Mouse (Mus musculus) liver, adult (tissue): Measurements from ENCODE around the gene Npas3.

Experiments used
- GATA4 ChIP-seq: IDR thresholded peaks from 2 replicates; pipeline ENCODE4 v1.6.1; 2014; ENCODE audit warnings: mild to moderate bottlenecking, low read length; ENCODE audit not compliant: insufficient replicate concordance

Gene Npas3

DNA sequence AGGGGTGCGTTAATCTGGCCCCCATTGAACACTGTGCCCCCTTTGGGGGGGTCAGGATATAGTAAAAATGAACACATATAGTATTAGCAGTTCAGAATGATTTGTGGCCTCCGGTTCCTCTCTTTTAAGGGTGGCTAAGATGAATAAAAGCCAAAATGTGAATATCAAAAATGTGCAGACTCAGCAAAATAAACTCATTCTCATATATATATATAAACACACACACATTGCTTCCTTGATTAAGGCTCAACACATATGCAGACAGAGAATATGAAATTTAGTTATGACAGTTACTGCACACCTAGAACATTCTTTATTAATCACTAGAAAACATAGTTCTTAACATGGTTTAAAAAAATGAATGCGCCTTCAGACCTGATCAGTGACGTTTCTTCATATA is 430.7 kb downstream of the Npas3 start:
- no peak for TF ChIP-seq GATA4

DNA sequence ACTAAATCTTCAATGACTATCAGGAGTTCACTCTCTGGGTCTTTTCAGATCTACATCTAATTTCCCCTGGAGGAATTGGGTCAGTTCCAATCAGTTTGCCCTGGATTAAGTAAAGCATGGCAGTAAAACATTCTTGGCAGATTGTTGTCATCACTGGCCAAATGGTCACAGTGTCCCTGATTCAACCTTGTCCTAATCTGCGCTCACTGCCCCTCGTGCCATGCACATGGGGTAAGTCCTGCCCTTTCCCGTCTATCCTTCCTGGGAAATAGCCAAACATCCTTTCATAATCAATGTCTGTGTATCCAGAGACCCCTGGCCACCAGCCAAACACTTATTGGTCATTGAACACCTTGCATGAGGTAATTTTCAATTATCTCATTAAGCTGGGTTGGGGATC is 432.0 kb downstream of the Npas3 start:
- TF ChIP-seq GATA4 = no peak

DNA sequence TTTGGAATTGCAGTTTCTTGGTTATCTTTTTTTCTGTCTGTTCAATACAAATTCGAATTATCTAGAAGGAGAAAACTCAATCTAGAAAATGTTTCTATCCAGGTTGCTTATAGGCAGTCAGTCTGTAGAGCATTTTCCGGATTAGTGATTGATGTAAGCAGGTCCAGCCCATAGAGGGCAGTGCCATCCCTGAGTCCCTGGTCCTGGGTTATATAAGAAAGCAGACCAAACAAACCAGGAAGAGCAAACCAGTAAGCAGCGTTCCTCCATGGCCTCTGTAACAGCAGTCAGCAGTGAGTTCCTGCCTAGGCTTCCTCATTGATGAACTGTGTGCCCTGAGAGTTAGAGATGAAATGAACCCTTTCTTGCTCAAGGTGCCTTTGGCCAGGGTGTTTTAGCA is 433.6 kb downstream of the Npas3 start:
- no peak for TF ChIP-seq GATA4

DNA sequence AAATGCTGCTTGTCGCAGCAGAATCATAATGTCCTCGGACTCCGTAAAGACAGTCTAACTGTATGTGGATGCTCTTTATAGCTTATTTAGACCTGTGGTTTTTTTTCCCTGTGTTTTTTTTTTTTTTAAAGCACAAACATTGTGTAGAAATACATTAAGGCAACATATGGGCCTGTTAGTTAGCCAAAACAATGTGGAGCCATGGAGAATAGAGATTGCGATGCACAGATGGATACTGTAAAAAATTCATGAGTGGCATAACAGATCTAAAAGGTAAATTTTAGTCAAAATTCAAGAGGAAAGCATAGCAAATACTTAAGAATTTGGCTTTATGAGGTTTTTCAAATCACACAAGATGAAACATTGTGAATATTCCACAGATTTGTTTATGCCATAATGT is 444.0 kb downstream of the Npas3 start:
- no peak for TF ChIP-seq GATA4

DNA sequence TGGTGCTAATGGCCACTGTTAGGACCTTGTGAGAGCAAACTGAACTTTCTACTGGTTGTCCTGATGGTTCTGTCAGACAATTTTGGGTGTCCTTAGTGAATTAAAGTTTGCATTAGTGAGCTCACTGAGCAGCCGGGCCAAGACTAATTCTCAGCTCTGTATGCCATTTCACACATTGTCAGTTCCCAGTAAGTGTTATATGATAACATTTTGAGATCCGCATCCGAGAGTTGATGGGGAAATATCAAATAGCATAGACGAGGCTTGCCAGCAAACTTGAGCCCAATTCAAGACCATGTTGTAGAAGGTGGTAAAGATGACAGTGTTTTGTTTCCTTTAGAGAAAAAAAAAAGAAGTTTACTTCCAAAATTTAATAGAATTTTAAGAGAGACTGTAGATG is 445.9 kb downstream of the Npas3 start:
- TF ChIP-seq GATA4 = no peak

DNA sequence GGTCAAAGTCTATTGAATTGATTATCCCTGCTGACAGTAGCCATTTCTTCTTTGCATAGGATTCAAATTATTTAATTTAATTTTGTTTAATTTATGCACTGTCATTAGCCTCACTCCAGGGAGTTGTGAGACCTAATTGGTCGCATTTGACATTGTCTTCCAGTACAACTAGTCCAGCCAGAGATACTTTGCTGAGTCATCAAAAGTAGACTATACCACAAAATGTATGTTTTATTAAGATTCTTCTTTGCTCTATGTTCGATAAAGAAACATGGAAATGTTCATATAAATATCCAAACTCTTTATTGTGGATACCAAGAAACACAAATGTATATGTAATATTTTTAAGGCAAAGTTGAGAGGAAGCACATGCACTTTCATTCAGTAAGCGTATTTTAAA is 446.8 kb downstream of the Npas3 start:
- TF ChIP-seq GATA4 = no peak

DNA sequence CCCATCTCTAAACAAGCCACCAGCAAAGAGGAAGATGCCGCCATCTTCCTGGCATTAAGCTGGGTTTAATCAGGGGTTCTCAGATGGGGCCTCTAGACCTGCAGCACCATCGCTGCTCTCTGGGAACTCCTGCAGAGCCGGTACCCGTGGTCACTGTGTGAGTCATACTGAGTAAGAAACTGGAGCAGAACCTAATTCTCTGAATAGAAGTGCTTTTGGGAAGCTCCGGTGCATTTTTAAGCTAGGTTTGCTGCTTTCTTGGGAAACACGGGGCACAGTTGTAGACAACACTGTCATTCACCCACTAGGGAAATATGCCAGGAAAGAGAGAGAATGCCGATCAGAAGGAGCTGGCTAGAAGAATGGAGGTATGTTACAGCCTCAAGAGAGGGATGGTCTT is 449.2 kb downstream of the Npas3 start:
- no peak for TF ChIP-seq GATA4

DNA sequence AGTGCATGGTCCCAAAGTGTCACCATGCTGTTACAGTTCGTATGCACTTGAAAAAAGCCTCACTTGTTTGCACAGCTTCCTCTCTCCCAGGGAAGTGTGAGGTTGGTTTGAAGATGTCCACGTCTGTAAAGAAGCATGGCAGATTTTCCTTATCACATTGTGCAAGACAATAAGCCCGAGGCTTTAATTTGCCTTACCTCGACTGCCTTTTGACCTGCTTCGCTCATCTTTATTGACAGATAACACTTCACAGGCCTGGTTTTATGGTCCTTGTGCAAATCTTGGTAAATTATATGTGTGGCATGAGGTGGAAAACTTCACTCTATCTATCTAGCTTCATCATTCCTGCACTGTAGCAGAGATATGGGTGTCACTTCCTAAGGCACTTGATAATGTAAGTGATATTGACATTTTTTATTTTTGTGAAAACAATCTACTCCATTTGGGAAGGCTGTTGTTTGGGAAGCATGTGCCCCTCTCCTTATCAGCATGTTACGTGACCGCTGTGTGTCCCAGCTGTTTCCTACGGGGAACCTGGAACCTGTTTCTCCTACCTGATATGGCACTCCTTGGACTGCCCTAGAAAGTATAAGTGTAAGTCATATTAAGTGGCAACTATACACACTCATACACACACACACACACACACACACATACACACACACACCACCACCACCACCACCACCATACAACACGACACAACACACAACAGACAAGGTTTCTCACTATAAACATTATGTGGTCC is 450.2 kb downstream of the Npas3 start:
- no peak for TF ChIP-seq GATA4

DNA sequence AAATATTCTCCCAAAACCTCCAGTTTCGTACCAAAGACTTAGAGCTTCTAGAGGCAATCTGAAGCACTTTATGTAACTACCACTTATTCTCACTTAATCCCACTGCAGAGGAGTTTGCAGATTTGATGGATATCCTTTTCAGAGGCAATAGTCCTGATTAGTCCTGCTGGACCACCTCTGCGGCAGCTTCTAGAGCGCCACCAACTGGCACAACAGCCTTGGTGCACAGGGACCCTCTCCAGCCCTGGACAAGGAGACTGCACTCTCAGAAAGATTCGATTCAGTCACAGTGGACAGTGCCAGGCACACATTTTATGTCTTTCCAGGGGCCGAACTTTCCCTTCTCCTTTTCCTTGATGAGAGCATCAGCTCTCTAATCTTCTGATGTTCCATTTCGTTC is 471.4 kb downstream of the Npas3 start:
- no peak for TF ChIP-seq GATA4

DNA sequence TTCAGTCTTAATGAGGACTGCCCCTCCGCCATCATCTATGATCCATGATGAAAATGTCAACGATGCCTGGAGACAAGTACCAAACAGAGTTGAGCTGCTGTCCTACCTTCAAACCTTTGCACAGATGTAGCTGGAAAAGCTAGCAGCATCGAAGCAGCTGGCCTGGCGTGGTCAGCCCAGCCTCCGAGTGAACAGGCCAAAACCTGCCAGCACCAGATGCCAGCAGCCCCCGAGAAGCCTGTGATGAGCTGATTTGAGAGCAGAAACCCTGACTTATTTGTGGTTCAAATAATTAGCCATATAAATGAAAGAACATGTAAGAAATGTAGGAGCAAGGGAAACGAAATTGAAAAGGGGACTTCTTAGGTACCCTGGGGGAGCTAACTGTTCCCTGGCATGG is 473.7 kb downstream of the Npas3 start:
- TF ChIP-seq GATA4 = no peak

DNA sequence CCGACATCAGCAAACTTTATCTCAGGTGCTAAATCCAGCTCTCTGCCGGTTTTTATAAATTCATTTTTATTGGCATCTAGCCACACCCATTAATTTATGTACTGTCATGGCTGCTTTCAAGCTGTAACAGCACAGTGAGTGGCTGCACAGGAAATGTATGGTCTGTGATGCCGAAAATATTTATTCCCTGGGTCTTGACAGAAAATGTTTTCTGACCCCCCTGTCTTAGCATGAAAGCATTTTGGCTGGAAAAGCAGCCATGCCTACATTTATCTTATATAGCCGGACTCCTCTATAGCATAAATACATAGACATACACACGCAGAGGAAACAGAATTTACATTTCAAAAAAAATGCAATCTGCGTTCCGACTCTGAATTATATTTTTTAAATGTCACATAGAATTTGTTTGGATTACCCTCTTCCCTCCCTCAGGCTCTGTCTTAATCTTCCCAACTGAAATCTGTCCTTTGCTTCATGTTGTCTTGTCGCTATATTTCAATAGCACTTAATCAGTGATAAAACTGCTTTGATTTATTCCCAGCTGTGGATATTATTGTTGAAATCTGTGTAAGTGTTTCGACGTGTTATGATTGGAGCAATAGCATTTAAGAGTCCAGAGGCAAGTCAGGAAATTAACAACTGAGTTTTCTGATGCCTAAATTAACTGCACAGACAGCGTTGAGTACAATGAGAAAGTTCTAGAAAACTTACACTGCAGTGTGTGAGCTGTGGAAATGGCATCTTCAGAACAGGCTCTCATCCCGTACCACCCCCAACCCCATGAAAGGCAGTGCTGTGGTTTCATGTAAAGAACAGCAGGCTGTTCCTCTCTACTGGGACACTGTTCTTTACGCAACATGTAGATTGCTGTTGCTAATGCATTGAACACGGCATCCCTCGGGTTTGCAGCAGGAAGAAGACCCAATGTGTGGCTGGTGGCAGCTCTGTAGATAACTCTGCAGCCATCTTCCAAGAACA is 474.5 kb downstream of the Npas3 start:
- TF ChIP-seq GATA4 = no peak

DNA sequence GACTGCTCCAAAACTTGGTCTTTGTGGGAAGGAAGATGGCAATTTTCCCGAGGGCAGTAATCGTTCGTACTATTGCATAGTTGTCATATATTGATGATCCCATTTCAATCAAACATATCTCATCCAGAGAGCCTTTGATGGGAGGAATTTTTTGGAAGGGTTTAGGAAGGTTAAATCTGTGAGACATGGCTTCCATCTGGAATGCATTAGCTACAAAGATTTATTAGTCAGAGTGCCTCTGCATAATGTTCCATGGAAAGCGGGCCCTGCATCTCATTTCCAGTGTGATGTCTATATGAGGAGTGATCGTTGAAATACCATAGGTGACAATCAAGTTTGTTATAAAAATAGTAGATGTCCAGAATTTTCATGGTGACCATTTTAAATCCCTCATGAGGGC is 480.8 kb downstream of the Npas3 start:
- no peak for TF ChIP-seq GATA4

DNA sequence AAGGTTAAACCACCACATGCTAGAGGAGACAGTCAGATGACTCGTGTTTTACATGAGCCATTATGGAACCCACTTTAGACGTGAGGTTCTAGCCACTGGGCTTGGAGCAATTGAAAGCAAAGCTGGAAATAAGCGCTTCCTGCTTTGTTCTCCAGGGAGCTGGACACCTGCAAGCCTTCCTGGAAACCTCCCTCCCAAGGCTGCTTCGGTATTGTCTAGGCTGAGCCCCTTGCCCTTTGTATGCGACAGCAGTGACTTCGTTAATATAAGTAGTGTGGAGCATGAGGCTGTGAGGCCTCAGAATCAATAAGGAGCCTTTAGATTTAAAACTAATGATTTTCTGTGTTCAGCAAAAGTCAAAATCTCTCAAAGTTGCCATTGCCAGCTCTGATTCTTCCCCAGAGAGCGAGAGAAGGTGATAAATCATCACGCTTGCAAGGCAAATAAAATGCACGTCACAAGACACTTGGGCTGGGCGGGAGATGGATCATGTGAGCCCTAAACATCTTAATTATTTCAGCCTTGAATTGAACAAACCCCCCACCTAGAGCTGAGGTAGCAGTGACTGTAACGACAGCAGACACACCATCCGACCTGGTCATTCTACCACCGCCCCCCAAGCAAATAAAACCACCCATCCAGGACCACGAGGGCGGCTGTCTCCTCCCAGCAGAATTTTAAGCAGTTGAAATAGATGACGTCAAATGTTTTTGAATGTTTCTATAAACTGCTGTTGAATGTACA is 490.2 kb downstream of the Npas3 start:
- no peak for TF ChIP-seq GATA4

DNA sequence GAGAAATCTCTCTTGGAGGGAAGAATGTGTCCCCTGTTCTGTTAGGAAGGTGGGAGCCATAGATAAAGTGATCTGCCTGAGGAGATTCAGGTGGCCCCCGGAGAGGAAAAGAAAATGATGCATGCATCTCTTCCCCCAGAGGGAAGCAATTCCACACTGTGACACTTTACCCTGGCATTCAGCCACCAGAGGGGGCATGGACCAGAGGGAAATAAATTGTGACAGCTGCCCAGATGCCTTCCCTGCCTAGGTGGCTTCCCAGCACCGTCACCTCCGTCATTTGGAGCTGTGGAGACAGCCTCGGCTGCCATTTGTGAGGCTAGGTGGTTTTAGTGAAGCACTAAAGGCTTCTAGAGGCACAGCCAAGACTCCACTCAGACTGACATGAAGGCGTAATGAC is 498.2 kb downstream of the Npas3 start:
- no peak for TF ChIP-seq GATA4

DNA sequence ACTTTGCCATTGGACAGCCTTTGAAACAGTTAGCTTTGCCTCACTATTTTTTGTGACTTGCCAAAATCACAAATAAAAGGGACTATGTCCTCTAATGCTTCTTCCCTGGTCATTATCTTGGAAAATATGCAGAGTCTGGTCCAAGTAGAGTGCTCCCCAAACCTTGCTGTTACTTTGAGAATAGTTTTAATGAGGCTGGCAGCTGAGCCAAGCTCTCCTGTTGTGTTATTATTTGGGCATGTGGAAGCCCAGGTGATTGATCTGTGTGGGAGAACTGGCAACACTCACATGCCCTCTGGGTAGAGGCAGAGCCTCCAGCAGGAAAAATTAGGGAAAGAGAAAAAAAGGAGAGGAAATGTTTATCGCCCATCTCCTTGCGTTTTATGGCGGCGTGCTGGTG is 500.9 kb downstream of the Npas3 start:
- no peak for TF ChIP-seq GATA4
